In genomic region chr3:100999732-101000131, GRCm38 (mm10) we compare ENCODE assay signal across 15 mouse cellular contexts. TPM values are rescaled to one million over a fixed set of nuclear protein-coding genes. Genes with fewer than 3 reads are reported as not detected.
"Had no signal": no experiment of that assay in that cellular context is flagged by ENCODE, and none has a peak within 500 bp of the region (broad histone marks: within the 10 kb centered on the region; RNA-seq: fewer than 3 reads in every experiment).

No protein-coding gene starts in this region.

- H3K4me1 ChIP-seq: forebrain, embryonic 13.5 days; forebrain, embryonic 15.5 days had no signal

- H3K27me3 ChIP-seq: embryonic facial prominence, embryonic 12.5 days; embryonic facial prominence, embryonic 13.5 days; embryonic facial prominence, embryonic 15.5 days; forebrain, embryonic 12.5 days; forebrain, embryonic 13.5 days; forebrain, embryonic 15.5 days had no signal

- H3K4me3 ChIP-seq: embryonic facial prominence, embryonic 10.5 days; embryonic facial prominence, embryonic 12.5 days; embryonic facial prominence, embryonic 13.5 days; embryonic facial prominence, embryonic 15.5 days; erythroblast, embryonic 14.5 days; forebrain, embryonic 10.5 days; forebrain, embryonic 12.5 days; forebrain, embryonic 13.5 days; forebrain, embryonic 15.5 days; heart, adult 2 months had no signal

- H3K27ac ChIP-seq: embryonic facial prominence, embryonic 10.5 days; embryonic facial prominence, embryonic 12.5 days; embryonic facial prominence, embryonic 13.5 days; embryonic facial prominence, embryonic 15.5 days; forebrain, embryonic 10.5 days; forebrain, embryonic 12.5 days; forebrain, embryonic 13.5 days; forebrain, embryonic 15.5 days; heart, adult 2 months had no signal

- H3K9me3 ChIP-seq: embryonic facial prominence, embryonic 10.5 days; embryonic facial prominence, embryonic 12.5 days; embryonic facial prominence, embryonic 13.5 days; embryonic facial prominence, embryonic 15.5 days; forebrain, embryonic 10.5 days; forebrain, embryonic 12.5 days; forebrain, embryonic 13.5 days; forebrain, embryonic 15.5 days had no signal

- H3K9ac ChIP-seq: embryonic facial prominence, embryonic 12.5 days; embryonic facial prominence, embryonic 13.5 days; embryonic facial prominence, embryonic 15.5 days; forebrain, embryonic 12.5 days; forebrain, embryonic 13.5 days; forebrain, embryonic 15.5 days; forebrain, postnatal 0 days had no signal

- H3K36me3 ChIP-seq: embryonic facial prominence, embryonic 10.5 days; embryonic facial prominence, embryonic 12.5 days; embryonic facial prominence, embryonic 13.5 days; embryonic facial prominence, embryonic 15.5 days; forebrain, embryonic 10.5 days; forebrain, embryonic 12.5 days; forebrain, embryonic 15.5 days had no signal

- H3K4me2 ChIP-seq: embryonic facial prominence, embryonic 12.5 days; embryonic facial prominence, embryonic 13.5 days; embryonic facial prominence, embryonic 15.5 days; forebrain, embryonic 12.5 days; forebrain, embryonic 13.5 days; forebrain, embryonic 15.5 days had no signal

RNA-seq across cellular contexts. Expression of gene Cd101, which starts 29.6 kb away (rescaled TPM):
- total RNA-seq: common myeloid progenitor, adult 5-6 weeks had no signal
- polyA plus RNA-seq: embryonic facial prominence, embryonic 10.5 days; embryonic facial prominence, embryonic 11.5 days; erythroblast, embryonic 14.5 days; forebrain, embryonic 10.5 days; forebrain, embryonic 14.5 days; forebrain, embryonic 16.5 days had no signal
